Mouse (Mus musculus) midbrain, embryonic 13.5 days (tissue): Measurements from ENCODE around the gene Cdc37l1. TPM values are rescaled to one million over a fixed set of nuclear protein-coding genes. Genes with fewer than 3 reads are reported as not detected.

Experiments used
- ATAC-seq: fragments of 200-750 bp; cut with Nextera tagmentation; 2 replicates; pipeline ENCODE4 v1.8.0; 2017; ENCODE audit warnings: mild to moderate bottlenecking, moderate TSS enrichment, moderate library complexity
- H3K27ac ChIP-seq: fragments of 300-500 bp; sonication (generic); 2 replicates; pipeline ENCODE4 v1.5.1; 2015; ENCODE audit warnings: inconsistent platforms, mild to moderate bottlenecking, moderate library complexity
- H3K27me3 ChIP-seq: fragments of 300-500 bp; sonication (generic); 2 replicates; pipeline ENCODE4 v1.6.1; 2015; ENCODE audit warnings: mild to moderate bottlenecking, inconsistent platforms
- H3K36me3 ChIP-seq: fragments of 300-500 bp; sonication (generic); 2 replicates; pipeline ENCODE4 v1.6.1; 2015; ENCODE audit warnings: mild to moderate bottlenecking, inconsistent platforms
- H3K4me1 ChIP-seq: fragments of 300-500 bp; sonication (generic); replicated peaks from 2 replicates; pipeline ENCODE4 v1.6.1; 2015; ENCODE audit warnings: inconsistent platforms
- H3K4me2 ChIP-seq: fragments of 300-500 bp; sonication (generic); replicated peaks from 2 replicates; pipeline ENCODE4 v1.6.1; 2015; ENCODE audit warnings: moderate library complexity, mild to moderate bottlenecking, inconsistent platforms
- H3K4me3 ChIP-seq: fragments of 300-500 bp; sonication (generic); replicated peaks from 2 replicates; pipeline ENCODE4 v1.5.1; 2015; ENCODE audit warnings: mild to moderate bottlenecking, inconsistent platforms
- H3K9ac ChIP-seq: fragments of 300-500 bp; sonication (generic); replicated peaks from 2 replicates; pipeline ENCODE4 v1.6.1; 2015; ENCODE audit warnings: mild to moderate bottlenecking, inconsistent platforms
- H3K9me3 ChIP-seq: fragments of 300-500 bp; sonication (generic); 2 replicates; pipeline ENCODE4 v1.6.1; 2016; ENCODE audit warnings: mild to moderate bottlenecking, inconsistent platforms
- WGBS: fragments of 180-500 bp; shearing (Covaris S2); methylation state at CpG from one replicate; pipeline ENCODE4 v1.1.7; 2015; 5-methylcytosine and 5-hydroxymethylcytosine counted together
- polyA plus RNA-seq: library from polyadenylated mRNA; unstranded; fragments of >200 nt; fragmentation: Nextera tagmentation; extraction: Ambion mirVana; gene quantifications from 2 replicates; pipeline ENCODE4 v1.2.1, GENCODE M21; 2015

Cdc37l1 gene
- polyA plus RNA-seq, 1 experiment from 2014 or later = 51.6 TPM

- 25% methylated on average over 11 of the region's 11 CpGs for WGBS
- H3K27ac ChIP-seq = no peak overlapping the region
- no peaks in the 10 kb centered on the region for H3K9me3 ChIP-seq
- peak overlapping the region; percentile 9 for H3K4me2 ChIP-seq
- no peak overlapping the region for H3K4me3 ChIP-seq
- no peaks in the 10 kb centered on the region for H3K27me3 ChIP-seq
- no peak for ATAC-seq
- H3K36me3 ChIP-seq = no peaks in the 10 kb centered on the region
- H3K9ac ChIP-seq = no peak overlapping the region
- H3K4me1 ChIP-seq = no peaks in the 10 kb centered on the region
Observed at GRCm38 (mm10) chr19:29066981-29067471, 76.9 kb downstream of the Cdc37l1 start.

GRCm38 (mm10) chr19:29069195-29069594 is 79.0 kb downstream of the Cdc37l1 start:
- no peak overlapping the region for H3K4me3 ChIP-seq
- H3K27me3 ChIP-seq = no peaks in the 10 kb centered on the region
- H3K9me3 ChIP-seq = no peaks in the 10 kb centered on the region
- no peak overlapping the region for H3K4me2 ChIP-seq
- no peaks in the 10 kb centered on the region for H3K4me1 ChIP-seq
- 83% methylated on average over 5 of the region's 5 CpGs for WGBS
- no peak overlapping the region for H3K27ac ChIP-seq
- ATAC-seq = no peak
- H3K9ac ChIP-seq = no peak overlapping the region
- no peaks in the 10 kb centered on the region for H3K36me3 ChIP-seq

GRCm38 (mm10) chr19:29074802-29075201 is 84.7 kb downstream of the Cdc37l1 start:
- Histone ChIP-seq H3K4me3 (no peak overlapping the region), H3K9me3 (no peaks in the 10 kb centered on the region), H3K36me3 (no peaks in the 10 kb centered on the region), H3K27ac (no peak overlapping the region), H3K9ac (no peak overlapping the region), H3K27me3 (no peaks in the 10 kb centered on the region), H3K4me2 (no peak overlapping the region), H3K4me1 (no peaks in the 10 kb centered on the region)
- ATAC-seq = no peak
- 68% methylated on average over 6 of the region's 6 CpGs for WGBS

Other genes with a start within 250 kb of the Cdc37l1 start
- 12.7 and 13.1 TPM in 2 replicates for gene Slc1a1, start 155.3 kb upstream of the Cdc37l1 start, polyA plus RNA-seq
- 8.7 and 9.8 TPM in 2 replicates for gene Plpp6, start 26.4 kb upstream of the Cdc37l1 start, polyA plus RNA-seq
- gene 4430402I18Rik, start 22.6 kb upstream of the Cdc37l1 start, polyA plus RNA-seq = 0.67 and 0.84 TPM in 2 replicates
- 53.1 and 58.0 TPM in 2 replicates for gene Ak3, start 57.6 kb downstream of the Cdc37l1 start, polyA plus RNA-seq
- 29.2 and 29.7 TPM in 2 replicates for gene Rcl1, start 111.0 kb downstream of the Cdc37l1 start, polyA plus RNA-seq